Mouse (Mus musculus): Measurements from ENCODE around the gene Erg. TPM values are rescaled to one million over a fixed set of nuclear protein-coding genes. Genes with fewer than 3 reads are reported as not detected.

Gene Erg
- total and polyA plus RNA-seq, 3 experiments, result 0.11 to 0.81 (median 0.34) TPM

DNA sequence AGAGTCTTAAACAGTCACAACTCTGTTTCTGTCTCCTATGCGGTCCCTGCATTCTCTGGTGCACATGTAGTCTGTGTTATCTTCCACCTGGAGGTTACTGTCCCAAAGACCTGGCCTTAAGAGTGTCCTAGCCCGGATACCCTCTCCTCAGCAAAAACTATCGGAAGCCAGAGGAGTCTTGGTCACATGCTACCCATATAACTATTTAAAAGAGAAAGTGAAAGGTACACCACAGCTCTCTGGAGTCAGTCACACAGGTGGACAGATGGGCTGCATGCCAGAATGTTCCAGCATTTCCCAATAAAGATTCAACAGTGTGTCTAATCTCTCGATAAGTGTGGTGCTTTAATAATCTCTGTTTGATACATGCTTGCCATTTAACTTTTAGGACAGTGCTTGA is 7.1 kb downstream of the Erg start:
- Histone ChIP-seq H3K36me3 (replicated peaks in 1 of 2; ENCODE audit: control insufficient read depth in 1 of 2, insufficient read depth in 1 of 2, low read length in 1 of 2) (no peaks in the 10 kb centered on the region), H3K4me2 (ENCODE audit: insufficient read depth, low read depth, poor library complexity, severe bottlenecking) (peak overlapping the region; percentile 89), H3K9ac (ENCODE audit: insufficient read depth, low read depth) (0 out of 2 replicates have a peak overlapping the region, but pooled peaks have one; percentile 1), H3K79me2 (replicated peaks; ENCODE audit: control insufficient read depth, extremely low read depth, insufficient read depth, poor library complexity, severe bottlenecking) (no peaks in the 10 kb centered on the region), H3K4me3 (replicated peaks in 1 of 3; ENCODE audit: low read depth in 2 of 3, low read length in 2 of 3, poor library complexity in 1 of 3) (peak overlapping the region in 2 of 3 experiments; percentile 29 to 34), H3K27me3 (replicated peaks) (no peaks in the 10 kb centered on the region), H3K27ac (ENCODE audit: insufficient read depth, low read depth) (no peak overlapping the region), H3K9me3 (replicated peaks; ENCODE audit: low read length) (no peaks in the 10 kb centered on the region), H3K4me1 (ENCODE audit: control insufficient read depth in 1 of 2, insufficient read depth in 2 of 2) (peaks cover 2 to 10% of the 10 kb centered on the region in 2 experiments; a peak in 2 of 4 replicates)
- in situ Hi-C loops (cut with MboI; ENCODE audit: low pct_ligation_motif_present, low pct_unique_long_range_greater_than_20kb, low sequenced_read_pairs) (loop anchor here (25.0 kb wide), 1 partner anchor 392 kb away; no protein-coding TSS in a partner anchor), dilution Hi-C loops (cut with MboI; ENCODE audit: extremely low pct_ligation_motif_present, extremely low pct_unique_long_range_greater_than_20kb, low sequenced_read_pairs) (no loop called here)
- TF ChIP-seq JUN (IDR thresholded peaks at IDR 0.05; ENCODE audit: insufficient read depth, low read depth, low read length) (no peak), SIN3A (IDR thresholded peaks at IDR 0.05; ENCODE audit: low read length) (no peak), NRF1 (IDR thresholded peaks at IDR 0.05; ENCODE audit: low read depth, low read length) (no peak), ZC3H11A (IDR thresholded peaks at IDR 0.05; ENCODE audit: low read depth, low read length) (no peak), BHLHE40 (IDR thresholded peaks at IDR 0.05; ENCODE audit: low read depth, low read length) (peak; percentile 16; the same call in 1 of the 2 replicates)
- no peak for DNase-seq (ENCODE audit: extremely low read depth)

DNA sequence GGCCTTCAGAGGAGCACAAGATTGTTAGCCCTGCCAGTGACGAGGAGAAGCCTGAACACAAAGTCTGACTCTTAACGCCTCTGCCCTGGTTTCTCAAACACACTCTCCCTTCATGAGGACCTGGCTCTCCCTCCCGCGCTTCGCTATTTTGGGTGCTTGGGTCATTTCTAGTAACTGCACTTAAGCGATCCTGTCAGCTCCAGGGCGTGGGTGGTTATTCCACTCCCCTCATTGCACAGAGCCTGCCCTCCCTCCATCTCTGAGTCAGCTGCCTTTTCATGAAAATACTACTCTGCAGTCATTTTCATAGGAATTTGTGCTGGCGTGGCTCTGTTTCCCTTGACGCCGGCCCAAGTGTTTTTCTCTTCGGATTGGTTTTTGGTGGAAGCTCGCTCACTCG is 13.2 kb downstream of the Erg start:
- dilution Hi-C loops (cut with MboI; ENCODE audit: extremely low pct_ligation_motif_present, extremely low pct_unique_long_range_greater_than_20kb, low sequenced_read_pairs) (no loop called here), in situ Hi-C loops (cut with MboI; ENCODE audit: low pct_ligation_motif_present, low pct_unique_long_range_greater_than_20kb, low sequenced_read_pairs) (loop anchor here (5.0 kb wide), 1 partner anchor 226 kb away; no protein-coding TSS in a partner anchor)
- no peak overlapping the region for H3K4me3 ChIP-seq (replicated peaks in 1 of 3; ENCODE audit: low read depth in 2 of 3, low read length in 2 of 3, poor library complexity in 1 of 3)
- DNase-seq (ENCODE audit: extremely low read depth), result no peak
- H3K36me3 ChIP-seq (replicated peaks in 1 of 2; ENCODE audit: control insufficient read depth in 1 of 2, insufficient read depth in 1 of 2, low read length in 1 of 2), result no peaks in the 10 kb centered on the region
- no peaks in the 10 kb centered on the region for H3K9me3 ChIP-seq (replicated peaks; ENCODE audit: low read length)
- H3K9ac ChIP-seq (ENCODE audit: insufficient read depth, low read depth), result no peak overlapping the region
- H3K79me2 ChIP-seq (replicated peaks; ENCODE audit: control insufficient read depth, extremely low read depth, insufficient read depth, poor library complexity, severe bottlenecking), result no peaks in the 10 kb centered on the region
- H3K4me2 ChIP-seq (ENCODE audit: insufficient read depth, low read depth, poor library complexity, severe bottlenecking), result no peak overlapping the region
- no peak for TF ChIP-seq JUND (conservative IDR thresholded peaks at IDR 0.05; ENCODE audit: low read depth, low read length)
- no peak for TF ChIP-seq MXI1 (IDR thresholded peaks at IDR 0.05; ENCODE audit: low read depth, low read length)
- TF ChIP-seq JUN (IDR thresholded peaks at IDR 0.05; ENCODE audit: insufficient read depth, low read depth, low read length), result no peak
- no peak for TF ChIP-seq TBP (conservative IDR thresholded peaks at IDR 0.05; ENCODE audit: low read depth, low read length)
- TF ChIP-seq POLR2A (IDR thresholded peaks at IDR 0.05; ENCODE audit: low read depth, low read length), result no peak
- TF ChIP-seq SMC3 (IDR thresholded peaks at IDR 0.05; ENCODE audit: low read depth, low read length), result no peak
- TF ChIP-seq TCF12 (IDR thresholded peaks at IDR 0.05; ENCODE audit: low read depth, low read length), result no peak
- TF ChIP-seq ZC3H11A (IDR thresholded peaks at IDR 0.05; ENCODE audit: low read depth, low read length), result no peak
- no peak for TF ChIP-seq RCOR1 (conservative IDR thresholded peaks at IDR 0.05; ENCODE audit: low read depth, low read length)
- TF ChIP-seq MAX (IDR thresholded peaks at IDR 0.05; ENCODE audit: low read length), result no peak
- TF ChIP-seq CHD2 (IDR thresholded peaks at IDR 0.05; ENCODE audit: low read length), result no peak
- TF ChIP-seq UBTF (IDR thresholded peaks at IDR 0.05; ENCODE audit: low read depth, low read length), result no peak
- no peak for TF ChIP-seq RAD21 (IDR thresholded peaks at IDR 0.05; ENCODE audit: low read depth, low read length)
- no peak for TF ChIP-seq SIN3A (IDR thresholded peaks at IDR 0.05; ENCODE audit: low read length)
- TF ChIP-seq PAX5 (IDR thresholded peaks at IDR 0.05; ENCODE audit: low read length), result no peak
- no peaks in the 10 kb centered on the region for H3K27me3 ChIP-seq (replicated peaks)
- H3K27ac ChIP-seq (ENCODE audit: insufficient read depth, low read depth), result no peak overlapping the region
- peaks cover 0 to 2% of the 10 kb centered on the region in 2 experiments; a peak in 1 of 4 replicates for H3K4me1 ChIP-seq (ENCODE audit: control insufficient read depth in 1 of 2, insufficient read depth in 2 of 2)
